Mouse (Mus musculus) CH12.LX (cell line): ENCODE results near the gene Mllt10. TPM values are rescaled to one million over a fixed set of nuclear protein-coding genes. Genes with fewer than 3 reads are reported as not detected.

Source experiments
- DNase-seq: peaks from one replicate; pipeline ENCODE4 v3.0.0-alpha.2; 2013; ENCODE audit errors: extremely low read depth
- H3K27ac ChIP-seq: 2 replicates; pipeline ENCODE4 v1.5.1; 2012; ENCODE audit warnings: low read depth, mild to moderate bottlenecking, control low read depth, moderate library complexity; ENCODE audit not compliant: insufficient read depth
- H3K27me3 ChIP-seq: replicated peaks from 2 replicates; pipeline ENCODE3; 2012; ENCODE audit warnings: inconsistent platforms
- H3K36me3 ChIP-seq, 2 experiments: replicated peaks in 1 of 2; 2 replicates each; pipeline versions ENCODE3 to v1.6.1; 2012; ENCODE audit warnings: inconsistent platforms in 1 of 2, low read length in 1 of 2, mild to moderate bottlenecking in 1 of 2, mixed read lengths in 1 of 2, moderate library complexity in 1 of 2; ENCODE audit not compliant: control insufficient read depth in 1 of 2, insufficient read depth in 1 of 2
- H3K4me1 ChIP-seq, 2 experiments: 2 replicates each; pipeline ENCODE4 v1.6.1; 2012; ENCODE audit warnings: inconsistent platforms in 1 of 2, moderate library complexity in 1 of 2; ENCODE audit not compliant: insufficient read depth in 2 of 2, control insufficient read depth in 1 of 2
- H3K4me2 ChIP-seq: 2 replicates; pipeline ENCODE4 v1.6.1; 2012; ENCODE audit warnings: low read depth, mild to moderate bottlenecking, control low read depth; ENCODE audit not compliant: poor library complexity, insufficient read depth, severe bottlenecking
- H3K4me3 ChIP-seq, 3 experiments: fragments of 150-350 bp in 1 of 3; sonication (generic) in 1 of 3; replicated peaks in 1 of 3; 2 replicates each; pipeline versions ENCODE3 to v1.5.1; 2011 to 2012; ENCODE audit warnings: low read depth in 2 of 3, low read length in 2 of 3, mild to moderate bottlenecking in 2 of 3, moderate library complexity in 2 of 3, control low read depth in 1 of 3, improper control_type of control experiment in 1 of 3, inconsistent platforms in 1 of 3, mixed read lengths in 1 of 3; ENCODE audit not compliant: poor library complexity in 1 of 3
- H3K79me2 ChIP-seq: replicated peaks from 2 replicates; pipeline ENCODE4 v1.6.1; 2012; ENCODE audit warnings: mild to moderate bottlenecking, moderate library complexity; ENCODE audit not compliant: control insufficient read depth, poor library complexity, insufficient read depth, severe bottlenecking; ENCODE audit errors: extremely low read depth
- H3K9ac ChIP-seq: 2 replicates; pipeline ENCODE4 v1.6.1; 2012; ENCODE audit warnings: low read depth, mild to moderate bottlenecking, control low read depth, moderate library complexity; ENCODE audit not compliant: insufficient read depth
- H3K9me3 ChIP-seq: replicated peaks from 2 replicates; pipeline ENCODE3; 2012; ENCODE audit warnings: low read length, inconsistent platforms, mixed read lengths
- BHLHE40 ChIP-seq: IDR thresholded peaks from 2 replicates; pipeline ENCODE4 v1.6.1; 2011; ENCODE audit warnings: mild to moderate bottlenecking, low read depth, low read length, improper control_type of control experiment
- E2F4 ChIP-seq: IDR thresholded peaks from 2 replicates; pipeline ENCODE4 v1.6.1; 2011; ENCODE audit warnings: low read depth, low read length, improper control_type of control experiment; ENCODE audit not compliant: insufficient replicate concordance
- JUND ChIP-seq: conservative IDR thresholded peaks from 2 replicates; pipeline ENCODE4 v1.6.1; 2011; ENCODE audit warnings: low read depth, low read length, improper control_type of control experiment
- KAT2A ChIP-seq: IDR thresholded peaks from 2 replicates; pipeline ENCODE4 v1.6.1; 2012; ENCODE audit warnings: low read length, improper control_type of control experiment, inconsistent platforms; ENCODE audit not compliant: insufficient replicate concordance
- MAFK ChIP-seq: IDR thresholded peaks from 2 replicates; pipeline ENCODE4 v1.6.1; 2011; ENCODE audit warnings: low read length, improper control_type of control experiment; ENCODE audit not compliant: insufficient replicate concordance
- MAX ChIP-seq: IDR thresholded peaks from 2 replicates; pipeline ENCODE4 v1.6.1; 2011; ENCODE audit warnings: low read length, improper control_type of control experiment
- MAZ ChIP-seq: IDR thresholded peaks from 2 replicates; pipeline ENCODE4 v1.6.1; 2012; ENCODE audit warnings: low read depth, mild to moderate bottlenecking, inconsistent platforms, low read length, improper control_type of control experiment, moderate library complexity
- NRF1 ChIP-seq: IDR thresholded peaks from 2 replicates; pipeline ENCODE4 v1.6.1; 2014; ENCODE audit warnings: low read depth, mild to moderate bottlenecking, inconsistent platforms, low read length, improper control_type of control experiment, moderate library complexity
- TBP ChIP-seq: conservative IDR thresholded peaks from 2 replicates; pipeline ENCODE4 v1.6.1; 2011; ENCODE audit warnings: low read depth, low read length, improper control_type of control experiment
- ZC3H11A ChIP-seq: IDR thresholded peaks from 2 replicates; pipeline ENCODE4 v1.6.1; 2012; ENCODE audit warnings: low read depth, mild to moderate bottlenecking, inconsistent platforms, low read length, improper control_type of control experiment
- ZKSCAN1 ChIP-seq: IDR thresholded peaks from 2 replicates; pipeline ENCODE4 v1.6.1; 2012; ENCODE audit warnings: low read depth, inconsistent platforms, low read length, improper control_type of control experiment, borderline replicate concordance
- ZMIZ1 ChIP-seq: IDR thresholded peaks from 2 replicates; pipeline ENCODE4 v1.6.1; 2012; ENCODE audit warnings: low read depth, mild to moderate bottlenecking, inconsistent platforms, low read length, improper control_type of control experiment
- dilution Hi-C: fragments of 300-500 bp; cut with MboI; formaldehyde crosslinking; loops from 2 replicates; pipeline ENCODE4 v1.14.3; 2020; ENCODE audit warnings: low sequenced_read_pairs; ENCODE audit not compliant: extremely low pct_unique_long_range_greater_than_20kb, extremely low pct_ligation_motif_present
- in situ Hi-C: fragments of 300-500 bp; cut with MboI; formaldehyde crosslinking; loops from 3 replicates; pipeline ENCODE4 v1.14.3; 2019; ENCODE audit warnings: low sequenced_read_pairs, low pct_ligation_motif_present, low pct_unique_long_range_greater_than_20kb, mixed read lengths
- polyA plus RNA-seq: library from polyadenylated mRNA; unstranded; fragments of >175 nt; gene quantifications from 2 replicates; pipeline ENCODE4 v1.2.1, GENCODE M21; 2012; ENCODE audit warnings: low read depth; ENCODE audit not compliant: insufficient read length
- total RNA-seq, 2 experiments: library from RNA; depleted of rRNA; stranded (reverse); fragments of 300-350 nt in 1 of 2; fragments of >200 nt in 1 of 2; gene quantifications; 2 replicates each; pipeline ENCODE4 v1.2.3; 2012 to 2014

Gene Mllt10
- total and polyA plus RNA-seq, 3 experiments: 22.0 to 39.2 (median 27.2) TPM

GRCm38 (mm10) chr2:18206811-18207210 lies 151.8 kb downstream of the Mllt10 start:
- dilution Hi-C loops: no loop called here
- no peak overlapping the region for H3K4me3 ChIP-seq
- peaks cover 0 to 4% of the 10 kb centered on the region in 2 experiments; a peak in 1 of 4 replicates for H3K4me1 ChIP-seq
- no peak overlapping the region for H3K4me2 ChIP-seq
- DNase-seq: no peak
- in situ Hi-C loops: loop anchor here (5.0 kb wide), 1 partner anchor 180 kb away; no protein-coding TSS in a partner anchor
- no peaks in the 10 kb centered on the region for H3K27me3 ChIP-seq
- H3K79me2 ChIP-seq: 0 out of 2 replicates have a peak, but pooled peaks cover 2% of the 10 kb centered on the region
- no peaks in the 10 kb centered on the region for H3K9me3 ChIP-seq
- TF ChIP-seq MAX (no peak), E2F4 (no peak), KAT2A (no peak)
- no peak overlapping the region for H3K27ac ChIP-seq
- H3K36me3 ChIP-seq: peaks cover 58 to 83% of the 10 kb centered on the region in 2 experiments
- no peak overlapping the region for H3K9ac ChIP-seq

GRCm38 (mm10) chr2:18208578-18208977 lies 153.5 kb downstream of the Mllt10 start:
- dilution Hi-C loops: no loop called here
- Histone ChIP-seq H3K4me1 (peaks cover 0 to 10% of the 10 kb centered on the region in 2 experiments; a peak in 2 of 4 replicates), H3K27me3 (no peaks in the 10 kb centered on the region), H3K9me3 (no peaks in the 10 kb centered on the region), H3K27ac (no peak overlapping the region), H3K36me3 (peaks cover 61 to 81% of the 10 kb centered on the region in 2 experiments), H3K4me2 (no peak overlapping the region), H3K9ac (no peak overlapping the region), H3K4me3 (no peak overlapping the region), H3K79me2 (0 out of 2 replicates have a peak, but pooled peaks cover 2% of the 10 kb centered on the region)
- TF ChIP-seq ZC3H11A (no peak), BHLHE40 (no peak), MAFK (no peak), MAZ (no peak), TBP (no peak), NRF1 (no peak), E2F4 (no peak), ZKSCAN1 (no peak), ZMIZ1 (no peak)
- DNase-seq: no peak
- in situ Hi-C loops: loop anchor here (5.0 kb wide), 1 partner anchor 181 kb away; no protein-coding TSS in a partner anchor

DNA sequence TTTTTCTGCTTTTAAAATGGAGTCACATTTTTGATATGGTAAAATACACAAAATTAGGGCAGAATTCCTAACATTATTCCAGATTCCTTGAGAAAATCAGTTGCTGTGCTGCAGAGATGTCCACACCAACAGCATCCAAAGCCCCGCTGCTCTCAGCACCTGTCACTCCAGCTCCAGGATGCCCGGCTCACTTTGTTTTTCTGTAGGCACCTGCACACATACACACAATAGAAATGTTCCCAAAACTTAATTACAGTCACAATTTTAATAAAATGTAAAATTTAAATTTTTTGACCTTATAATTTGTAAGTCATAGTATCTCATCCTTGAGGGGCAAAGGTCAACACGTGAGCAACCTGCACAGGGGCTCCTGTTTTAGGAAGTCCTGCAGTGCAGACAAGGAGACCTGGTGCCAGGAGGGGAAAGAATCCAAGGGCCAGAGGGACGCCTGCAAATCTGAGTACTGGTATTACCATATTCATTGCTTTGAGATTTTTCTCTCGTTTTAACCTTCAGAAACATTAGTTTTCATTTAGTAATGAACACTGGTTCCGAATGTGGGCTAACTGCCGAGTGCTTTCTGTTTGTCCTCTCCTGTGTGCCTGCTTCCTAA lies 154.3 kb downstream of the Mllt10 start:
- no peaks in the 10 kb centered on the region for H3K27me3 ChIP-seq
- no peak overlapping the region for H3K4me3 ChIP-seq
- H3K9ac ChIP-seq: no peak overlapping the region
- in situ Hi-C loops (loop anchor here (5.0 kb wide), 1 partner anchor 182 kb away; no protein-coding TSS in a partner anchor), dilution Hi-C loops (no loop called here)
- TF ChIP-seq JUND: no peak
- 0 out of 2 replicates have a peak, but pooled peaks cover 2% of the 10 kb centered on the region for H3K79me2 ChIP-seq
- H3K4me2 ChIP-seq: no peak overlapping the region
- DNase-seq: no peak
- H3K27ac ChIP-seq: no peak overlapping the region
- H3K9me3 ChIP-seq: no peaks in the 10 kb centered on the region
- H3K4me1 ChIP-seq: peaks cover 0 to 18% of the 10 kb centered on the region in 2 experiments; a peak in 2 of 4 replicates
- H3K36me3 ChIP-seq: peaks cover 61 to 80% of the 10 kb centered on the region in 2 experiments
